Mouse (Mus musculus) stomach, embryonic 14.5 days (tissue): ENCODE measurements around the gene Atg9b. TPM values are rescaled to one million over a fixed set of nuclear protein-coding genes. Genes with fewer than 3 reads are reported as not detected.
A peak's percentile ranks its signal among the peaks of the same experiment; 100 is the strongest.
"Not testable (repeated sequence)": the region's sequence is repeated elsewhere in the genome, so short reads cannot be mapped to it uniquely, and the experiment has no call there.

Experiments
- ATAC-seq: fragments of 200-750 bp; cut with Nextera tagmentation; 2 replicates; pipeline ENCODE4 v1.8.0; 2017; ENCODE audit warnings: low read depth, moderate TSS enrichment; ENCODE audit not compliant: insufficient number of reproducible peaks, insufficient read depth, low FRiP score
- H3K27ac ChIP-seq: fragments of 300-500 bp; sonication (generic); 2 replicates; pipeline ENCODE4 v1.5.1; 2014; ENCODE audit warnings: mild to moderate bottlenecking, low read length, moderate library complexity, mixed read lengths
- H3K27me3 ChIP-seq: fragments of 300-500 bp; sonication (generic); 2 replicates; pipeline ENCODE4 v1.6.1; 2014; ENCODE audit warnings: low read length, control low read depth, mixed read lengths; ENCODE audit not compliant: control insufficient read depth, insufficient read depth
- H3K36me3 ChIP-seq: fragments of 300-500 bp; sonication (generic); 2 replicates; pipeline ENCODE4 v1.6.1; 2014; ENCODE audit warnings: mild to moderate bottlenecking, control low read depth, low read length, moderate library complexity, mixed read lengths; ENCODE audit not compliant: control insufficient read depth, insufficient read depth
- H3K4me1 ChIP-seq: fragments of 300-500 bp; sonication (generic); 2 replicates; pipeline ENCODE4 v1.6.1; 2014; ENCODE audit warnings: low read length, control low read depth, mixed read lengths; ENCODE audit not compliant: control insufficient read depth, insufficient read depth
- H3K4me2 ChIP-seq: fragments of 300-500 bp; sonication (generic); replicated peaks from 2 replicates; pipeline ENCODE4 v1.6.1; 2014; ENCODE audit warnings: low read depth, low read length, control low read depth
- H3K4me3 ChIP-seq: fragments of 300-500 bp; sonication (generic); 2 replicates; pipeline ENCODE4 v1.5.1; 2014; ENCODE audit warnings: low read depth, low read length, control low read depth
- H3K9ac ChIP-seq: fragments of 300-500 bp; sonication (generic); replicated peaks from 2 replicates; pipeline ENCODE4 v1.6.1; 2014; ENCODE audit warnings: low read depth, mild to moderate bottlenecking, control low read depth, low read length, moderate library complexity, mixed read lengths
- H3K9me3 ChIP-seq: fragments of 300-500 bp; sonication (generic); 2 replicates; pipeline ENCODE4 v1.6.1; 2016; ENCODE audit warnings: low read depth, low read length, control low read depth; ENCODE audit not compliant: control insufficient read depth
- WGBS: fragments of 180-500 bp; shearing (Covaris S2); extraction: QIAGEN DNeasy Blood & Tissue Kit; methylation state at CpG from one replicate; pipeline ENCODE4 v1.1.7; 2014; 5-methylcytosine and 5-hydroxymethylcytosine counted together
- polyA plus RNA-seq: library from polyadenylated mRNA; unstranded; fragments of >200 nt; fragmentation: Nextera tagmentation; extraction: Ambion mirVana; gene quantifications from 2 replicates; pipeline ENCODE4 v1.2.1, GENCODE M21; 2014

The Atg9b gene
- polyA plus RNA-seq, 1 experiment from 2014 or later = 0.68 TPM

GRCm38 (mm10) chr5:24400911-24401605 is 9.1 kb upstream of the Atg9b start:
- no peaks in the 10 kb centered on the region for H3K27me3 ChIP-seq
- H3K4me3 ChIP-seq = no peak overlapping the region
- peaks cover 14% of the 10 kb centered on the region; the same call in 1 of the 2 replicates for H3K36me3 ChIP-seq
- no peak overlapping the region for H3K4me2 ChIP-seq
- no peaks in the 10 kb centered on the region for H3K4me1 ChIP-seq
- no peak overlapping the region for H3K9ac ChIP-seq
- no peak for ATAC-seq
- no peak overlapping the region for H3K27ac ChIP-seq
- 88% methylated on average over 5 of the region's 5 CpGs for WGBS
- no peaks in the 10 kb centered on the region for H3K9me3 ChIP-seq

GRCm38 (mm10) chr5:24400362-24400761 is 8.4 kb upstream of the Atg9b start:
- no peak for ATAC-seq
- peaks cover 13% of the 10 kb centered on the region; the same call in 1 of the 2 replicates for H3K36me3 ChIP-seq

GRCm38 (mm10) chr5:24399686-24400085 is 7.7 kb upstream of the Atg9b start:
- ATAC-seq = no peak
- Histone ChIP-seq H3K9ac (no peak overlapping the region), H3K4me1 (peaks cover 3% of the 10 kb centered on the region; the same call in 1 of the 2 replicates), H3K4me2 (no peak overlapping the region), H3K27ac (no peak overlapping the region), H3K27me3 (no peaks in the 10 kb centered on the region), H3K36me3 (peaks cover 13% of the 10 kb centered on the region; the same call in 1 of the 2 replicates), H3K4me3 (no peak overlapping the region), H3K9me3 (no peaks in the 10 kb centered on the region)
- 90% methylated on average over 10 of the region's 10 CpGs for WGBS

More at GRCm38 (mm10) chr5:24400362-24400761, 8.4 kb upstream of the Atg9b start:
- no peak overlapping the region for H3K27ac ChIP-seq
- no peaks in the 10 kb centered on the region for H3K9me3 ChIP-seq
- 92% methylated on average over 11 of the region's 11 CpGs for WGBS
- no peaks in the 10 kb centered on the region for H3K4me1 ChIP-seq
- no peaks in the 10 kb centered on the region for H3K27me3 ChIP-seq
- H3K9ac ChIP-seq = no peak overlapping the region
- no peak overlapping the region for H3K4me2 ChIP-seq
- no peak overlapping the region for H3K4me3 ChIP-seq

GRCm38 (mm10) chr5:24396254-24396653 is 4.3 kb upstream of the Atg9b start:
- H3K4me2 ChIP-seq, H3K9me3 ChIP-seq, H3K4me1 ChIP-seq, H3K27me3 ChIP-seq, H3K27ac ChIP-seq, H3K4me3 ChIP-seq, ATAC-seq, H3K36me3 ChIP-seq, H3K9ac ChIP-seq: not testable (repeated sequence)
- WGBS = 88% methylated on average over 6 of the region's 6 CpGs

- WGBS = under 1% methylated on average over 36 of the region's 36 CpGs
- Histone ChIP-seq H3K4me2 (peak overlapping the region; percentile 59), H3K9me3 (no peaks in the 10 kb centered on the region), H3K27me3 (no peaks in the 10 kb centered on the region), H3K9ac (no peak overlapping the region; the same call in 1 of the 2 replicates), H3K4me3 (peak overlapping the region; percentile 56), H3K4me1 (peaks cover 7% of the 10 kb centered on the region; the same call in 1 of the 2 replicates), H3K27ac (peak overlapping the region; percentile 79; the same call in 1 of the 2 replicates), H3K36me3 (no peaks in the 10 kb centered on the region)
- peak; percentile 95 for ATAC-seq
Observed at GRCm38 (mm10) chr5:24394165-24394894, 2.4 kb upstream of the Atg9b start.

GRCm38 (mm10) chr5:24393392-24393997 is 1.6 kb upstream of the Atg9b start, which contains the start of gene Abcb8:
TSS of gene Abcb8 (plus strand) at chr5:24393663.
- 25% methylated on average over 7 of the region's 7 CpGs for WGBS
- H3K27ac ChIP-seq = peak within 1 kb of the TSS; percentile 79; the same call in 1 of the 2 replicates
- no peak for ATAC-seq
- H3K4me1 ChIP-seq = peaks cover 7% of the 10 kb centered on the region; the same call in 1 of the 2 replicates
- peak within 1 kb of the TSS; percentile 56 for H3K4me3 ChIP-seq
- peak within 1 kb of the TSS; percentile 59 for H3K4me2 ChIP-seq
- H3K27me3 ChIP-seq = no peaks in the 10 kb centered on the region
- H3K9ac ChIP-seq = no peak within 1 kb of the TSS; the same call in 1 of the 2 replicates
- H3K36me3 ChIP-seq = no peaks in the 10 kb centered on the region
- no peaks in the 10 kb centered on the region for H3K9me3 ChIP-seq

- no peak overlapping the region for H3K27ac ChIP-seq
- no peak overlapping the region for H3K9ac ChIP-seq
- no peak for ATAC-seq
- H3K36me3 ChIP-seq = no peaks in the 10 kb centered on the region
- no peaks in the 10 kb centered on the region for H3K9me3 ChIP-seq
- H3K27me3 ChIP-seq = no peaks in the 10 kb centered on the region
- no peak overlapping the region for H3K4me3 ChIP-seq
- H3K4me1 ChIP-seq = peaks cover 7% of the 10 kb centered on the region; the same call in 1 of the 2 replicates
- no peak overlapping the region for H3K4me2 ChIP-seq
- 71% methylated on average over 7 of the region's 7 CpGs for WGBS
Observed at GRCm38 (mm10) chr5:24392724-24393123, 781 bp upstream of the Atg9b start.

GRCm38 (mm10) chr5:24389658-24390020 is 2.3 kb downstream of the Atg9b start:
- 72% methylated on average over 4 of the region's 4 CpGs for WGBS
- Histone ChIP-seq H3K27me3 (no peaks in the 10 kb centered on the region), H3K4me3 (no peak overlapping the region), H3K4me1 (peaks cover 7% of the 10 kb centered on the region), H3K9me3 (no peaks in the 10 kb centered on the region), H3K27ac (no peak overlapping the region), H3K9ac (no peak overlapping the region), H3K36me3 (no peaks in the 10 kb centered on the region), H3K4me2 (no peak overlapping the region)
- ATAC-seq = no peak
